Mouse (Mus musculus) retina, embryonic 14.5 days (tissue): ENCODE data around the gene Slc22a15.
"Not testable (repeated sequence)": the region's sequence is repeated elsewhere in the genome, so short reads cannot be mapped to it uniquely, and the experiment has no call there.

Source experiments
- DNase-seq: peaks from one replicate; pipeline ENCODE4 v3.0.0-alpha.2; 2015; ENCODE audit warnings: low spot score

Gene Slc22a15

DNA sequence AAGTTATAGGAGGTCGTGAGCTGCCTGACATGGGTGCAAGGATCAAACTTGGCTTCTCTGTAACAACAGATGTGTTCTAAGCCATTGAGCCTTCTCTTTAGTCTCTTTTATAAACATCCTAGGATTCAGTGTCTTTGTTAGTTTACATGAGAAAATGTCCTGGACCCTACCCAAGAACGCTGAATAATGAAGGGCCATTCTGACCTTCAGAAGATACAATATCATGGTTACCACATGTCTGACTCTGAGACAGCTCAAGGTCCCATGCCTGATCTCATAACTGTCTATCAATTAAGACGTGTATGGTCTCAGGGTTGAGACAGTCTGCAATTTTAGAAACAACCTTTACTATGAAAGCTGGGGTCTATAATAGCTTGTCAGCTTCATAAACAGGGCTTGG is 62.4 kb downstream of the Slc22a15 start:
- no peak for DNase-seq

DNA sequence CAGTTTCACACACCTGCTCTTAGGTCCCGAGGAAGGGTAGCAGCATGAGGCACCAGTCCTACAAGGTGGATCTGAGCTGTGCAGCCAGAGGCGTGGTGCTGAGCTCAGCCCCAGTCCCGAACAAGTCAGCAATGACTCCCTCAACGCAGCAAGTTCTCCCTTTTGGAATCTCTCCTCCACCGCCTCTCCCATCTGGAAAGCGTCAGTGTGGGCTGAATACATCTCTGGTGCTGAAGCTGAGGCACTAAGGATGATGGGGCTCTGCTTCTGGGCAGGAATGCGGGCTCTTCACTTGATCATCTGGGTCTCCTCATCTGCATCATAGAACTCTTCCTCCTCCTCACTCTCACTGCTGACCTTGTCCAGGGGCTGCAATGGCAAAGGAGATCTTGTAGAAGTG is 64.1 kb downstream of the Slc22a15 start:
- no peak for DNase-seq

DNA sequence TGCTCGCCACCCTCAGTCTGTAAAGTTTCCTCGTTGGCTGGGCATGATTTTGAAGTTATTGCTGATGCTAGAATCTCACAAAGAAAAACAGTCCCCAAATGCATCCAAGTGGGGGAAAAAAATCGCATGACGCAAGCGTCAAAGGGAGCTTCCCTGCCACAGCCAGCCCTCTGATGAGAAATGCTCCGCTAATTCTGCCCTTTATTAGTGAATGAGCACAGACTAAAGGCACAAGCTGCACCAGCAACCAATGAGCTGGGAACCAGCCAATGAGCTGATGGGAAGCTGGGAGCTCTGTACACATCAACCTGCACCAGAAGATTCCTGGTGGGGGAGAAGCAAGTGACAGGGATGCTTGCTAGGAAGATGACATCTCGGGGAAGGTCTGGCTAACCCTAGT is 64.5 kb downstream of the Slc22a15 start:
- no peak for DNase-seq

DNA sequence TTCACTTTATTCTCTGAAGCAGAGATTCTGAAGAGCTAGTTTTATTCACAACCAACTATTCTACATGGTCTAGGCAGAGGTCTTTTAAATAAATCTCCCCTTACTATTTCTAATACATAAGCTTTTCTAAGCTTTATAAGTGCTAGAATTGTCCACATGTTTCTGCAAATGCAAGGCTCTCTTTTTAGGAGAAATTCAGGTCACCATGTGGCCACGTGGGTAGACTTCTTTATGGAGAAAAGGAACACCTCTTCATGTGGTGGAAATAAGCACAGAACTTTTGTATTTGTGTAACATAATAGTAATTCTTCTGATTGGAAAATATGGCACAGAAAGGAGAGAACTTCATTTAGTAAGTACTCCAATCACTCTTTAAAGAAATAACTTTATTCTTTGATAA is 70.2 kb downstream of the Slc22a15 start:
- no peak for DNase-seq

DNA sequence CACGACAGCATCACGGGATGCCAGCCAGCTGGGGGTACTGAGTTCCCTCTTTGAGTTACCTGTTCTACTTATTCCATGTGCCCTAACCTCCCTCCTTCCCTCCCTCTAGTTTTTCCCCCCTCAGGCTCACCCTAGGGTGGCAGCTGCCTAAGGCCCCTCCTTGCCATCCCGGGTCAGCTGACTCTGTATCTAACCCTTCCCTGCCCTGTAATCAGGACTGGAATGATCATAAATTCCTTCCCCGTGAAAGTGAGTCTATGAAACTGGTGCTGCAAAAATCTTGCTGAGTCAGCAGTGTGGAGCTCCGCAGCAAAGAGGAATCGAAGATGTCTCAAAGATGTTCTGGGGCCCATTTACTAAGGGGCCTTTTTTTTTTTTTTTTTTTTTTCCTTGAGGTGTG is 72.9 kb downstream of the Slc22a15 start:
- DNase-seq: no peak

DNA sequence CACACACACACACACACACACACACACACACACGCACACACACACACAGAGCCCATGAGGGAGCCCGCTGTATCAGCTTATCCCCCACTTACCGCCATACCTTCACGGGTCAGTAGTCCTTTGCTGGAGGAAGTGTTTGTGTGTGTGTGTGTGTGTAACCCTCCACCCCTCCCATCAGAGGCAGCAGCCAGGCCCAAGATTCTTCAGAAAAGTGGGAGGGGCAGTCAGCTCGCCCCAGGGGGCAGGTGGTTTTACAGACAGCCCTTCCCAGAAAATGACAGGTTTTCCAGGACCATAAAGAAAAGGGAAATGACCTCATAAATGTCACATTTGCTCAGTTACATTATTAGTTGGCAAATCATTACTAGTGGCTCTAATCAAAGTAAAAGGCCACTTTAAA is 75.4 kb downstream of the Slc22a15 start, which contains the start of gene Mab21l3:
TSS of gene Mab21l3 (minus strand) at position 144 of the 400 bp plus-strand sequence.
- no peak for DNase-seq

DNA sequence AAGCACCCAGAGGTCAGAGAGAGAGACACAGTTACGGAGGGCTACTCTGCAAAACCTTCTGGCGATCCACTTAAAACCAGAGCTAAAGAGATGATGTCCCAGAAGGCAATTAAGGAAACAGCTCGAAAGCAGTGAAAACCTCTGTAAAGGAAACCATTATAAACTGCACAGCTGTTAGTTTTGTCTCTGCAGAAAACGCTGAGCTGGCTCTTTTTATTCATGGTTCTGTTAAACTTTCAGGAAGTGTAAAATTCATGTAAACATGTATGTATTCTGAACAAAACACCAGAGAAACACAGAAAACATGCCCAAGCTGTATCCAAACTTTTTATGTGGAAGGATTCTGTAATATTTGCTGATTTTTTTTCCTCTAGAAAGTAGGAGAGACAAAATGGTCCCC is 78.2 kb downstream of the Slc22a15 start:
- no peak for DNase-seq

DNA sequence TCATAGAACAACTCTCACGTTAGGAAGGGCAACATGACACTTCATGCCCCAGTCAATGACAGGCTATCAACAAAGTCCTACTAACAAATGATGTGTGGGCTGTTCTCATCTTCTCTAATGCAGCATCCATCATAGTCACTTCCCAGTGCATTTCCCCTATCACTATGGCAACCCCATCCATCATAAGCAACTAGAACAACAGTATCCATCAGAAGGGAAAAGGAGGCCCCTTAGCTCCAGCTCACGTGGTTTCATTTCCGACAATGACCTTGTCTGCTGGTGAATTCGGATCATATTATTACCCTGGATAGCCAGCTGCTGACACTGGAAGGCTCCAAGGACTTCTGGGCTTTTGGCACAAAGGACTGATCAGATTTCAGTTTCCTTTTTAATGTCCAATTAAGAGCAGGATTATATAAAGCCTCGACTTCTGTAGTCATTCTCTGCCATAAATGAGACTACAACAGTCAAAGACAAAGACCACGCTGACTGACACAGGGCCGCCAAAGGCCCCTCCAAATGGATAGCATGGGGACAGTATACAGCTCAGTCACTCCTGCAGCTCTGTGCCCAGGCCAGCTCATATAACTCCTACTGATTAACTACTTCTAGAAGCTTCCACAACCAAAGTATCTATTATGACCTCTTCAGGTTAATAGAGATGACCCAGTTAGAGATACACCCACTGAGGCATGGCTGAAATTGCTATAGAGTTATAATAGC is 81.7 kb downstream of the Slc22a15 start:
- DNase-seq: no peak

DNA sequence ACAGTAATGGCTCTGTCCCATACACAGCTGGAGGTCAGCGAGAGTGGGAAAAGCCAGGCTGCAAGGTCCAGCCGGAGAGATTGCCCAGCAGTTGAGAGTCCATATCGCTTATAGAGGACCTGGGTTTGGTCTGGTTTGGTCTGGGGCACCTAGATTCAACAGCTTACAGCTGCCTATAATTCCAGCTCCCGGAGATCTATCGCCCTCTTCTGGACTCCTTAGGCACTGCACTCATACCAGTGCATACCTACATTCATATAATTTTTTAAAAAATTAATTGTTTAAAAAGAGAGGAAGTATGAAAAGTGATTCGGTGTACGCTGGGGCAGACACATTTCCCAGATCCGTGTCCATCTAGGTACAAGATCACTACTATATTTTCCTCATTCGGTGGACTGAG is 84.9 kb downstream of the Slc22a15 start:
- no peak for DNase-seq

DNA sequence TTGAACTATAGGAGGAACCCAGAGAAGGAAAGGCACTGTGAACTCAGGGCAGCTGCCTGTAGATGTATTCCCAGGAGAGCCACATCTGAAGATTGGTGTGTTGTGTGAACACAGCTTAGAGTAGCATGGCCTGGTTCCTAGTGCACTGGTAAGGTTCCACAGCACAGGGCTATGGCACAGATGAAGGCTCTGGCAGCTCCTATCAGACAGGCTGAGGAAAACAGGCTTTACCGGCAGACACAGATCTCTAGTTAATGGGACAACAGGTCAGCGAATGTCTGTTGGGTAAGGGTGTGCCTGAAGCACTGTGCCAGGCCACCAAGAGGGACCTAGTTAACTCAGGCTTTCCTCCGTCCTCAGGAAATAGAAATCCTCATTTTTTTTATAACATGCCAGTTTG is 87.3 kb downstream of the Slc22a15 start:
- no peak for DNase-seq

DNA sequence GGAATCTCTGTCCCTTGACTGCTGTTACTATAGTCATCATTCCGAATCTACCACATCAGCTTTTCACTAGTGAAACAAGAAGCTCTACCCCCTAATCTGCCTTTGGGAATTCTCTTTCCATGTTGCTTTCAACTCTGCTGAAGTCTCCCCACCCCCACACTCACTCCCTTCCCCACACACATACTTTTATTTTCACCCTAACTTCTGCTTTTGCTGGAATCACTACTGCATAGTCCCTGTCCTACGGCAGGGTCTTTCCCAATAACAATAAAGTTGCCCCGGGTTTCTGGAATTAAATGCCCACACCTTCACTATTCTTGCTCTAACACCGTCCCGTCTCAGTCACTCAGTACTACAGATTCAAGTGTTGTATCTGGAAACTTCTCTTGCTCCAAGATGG is 87.7 kb downstream of the Slc22a15 start:
- no peak for DNase-seq

DNA sequence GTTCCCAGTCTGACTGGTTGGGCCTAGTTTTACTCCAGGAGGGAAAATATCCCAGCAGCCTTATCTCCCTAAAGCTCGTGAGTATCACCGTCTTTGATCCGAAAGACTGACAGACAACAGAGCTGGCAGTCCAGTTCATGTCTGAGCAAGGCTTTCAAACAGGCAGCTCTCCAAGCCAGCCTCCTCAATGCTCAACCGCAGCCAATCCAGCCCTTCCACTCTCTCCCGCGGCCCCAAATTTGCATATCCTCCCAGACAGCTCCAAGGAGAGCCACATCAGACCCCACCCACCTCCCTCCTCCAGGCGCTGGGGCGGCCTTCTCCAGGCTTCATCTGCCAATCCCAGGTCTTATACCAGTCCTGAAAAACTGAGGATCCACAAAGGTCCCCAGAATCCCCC is 88.2 kb downstream of the Slc22a15 start:
- peak; percentile 82 for DNase-seq

DNA sequence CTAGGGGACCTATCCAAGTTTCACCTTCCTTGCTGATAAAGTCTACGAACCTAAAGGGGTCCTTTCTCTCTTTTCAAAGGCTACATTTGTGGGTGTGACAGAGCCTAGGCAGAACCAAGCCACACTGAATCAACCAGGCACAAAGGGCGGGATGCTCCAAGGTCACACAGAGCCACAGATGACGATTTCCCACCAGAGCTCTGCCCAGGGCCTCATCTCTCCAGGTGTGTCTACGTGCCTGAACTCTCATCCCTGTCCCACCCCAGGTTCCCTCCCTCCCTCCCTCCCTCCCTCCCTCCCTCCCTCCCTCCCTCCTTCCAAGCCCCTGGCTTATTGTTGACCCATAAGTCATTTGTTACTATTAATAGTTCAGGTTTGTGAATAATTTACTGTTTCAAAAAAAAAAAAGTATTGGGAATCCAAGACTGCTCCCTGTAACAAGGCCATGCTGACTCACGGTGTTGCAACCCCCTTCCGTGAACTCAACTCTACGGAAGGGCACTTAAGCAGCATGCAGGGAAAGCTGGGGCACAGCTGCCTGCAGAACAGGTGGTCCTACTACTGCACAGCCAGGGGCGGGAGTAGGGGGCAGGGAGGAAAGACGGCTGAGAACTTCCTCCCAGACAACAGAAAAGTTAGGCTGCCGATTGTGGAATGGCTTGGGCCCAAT is 92.9 kb downstream of the Slc22a15 start:
- DNase-seq: peak; percentile 13

DNA sequence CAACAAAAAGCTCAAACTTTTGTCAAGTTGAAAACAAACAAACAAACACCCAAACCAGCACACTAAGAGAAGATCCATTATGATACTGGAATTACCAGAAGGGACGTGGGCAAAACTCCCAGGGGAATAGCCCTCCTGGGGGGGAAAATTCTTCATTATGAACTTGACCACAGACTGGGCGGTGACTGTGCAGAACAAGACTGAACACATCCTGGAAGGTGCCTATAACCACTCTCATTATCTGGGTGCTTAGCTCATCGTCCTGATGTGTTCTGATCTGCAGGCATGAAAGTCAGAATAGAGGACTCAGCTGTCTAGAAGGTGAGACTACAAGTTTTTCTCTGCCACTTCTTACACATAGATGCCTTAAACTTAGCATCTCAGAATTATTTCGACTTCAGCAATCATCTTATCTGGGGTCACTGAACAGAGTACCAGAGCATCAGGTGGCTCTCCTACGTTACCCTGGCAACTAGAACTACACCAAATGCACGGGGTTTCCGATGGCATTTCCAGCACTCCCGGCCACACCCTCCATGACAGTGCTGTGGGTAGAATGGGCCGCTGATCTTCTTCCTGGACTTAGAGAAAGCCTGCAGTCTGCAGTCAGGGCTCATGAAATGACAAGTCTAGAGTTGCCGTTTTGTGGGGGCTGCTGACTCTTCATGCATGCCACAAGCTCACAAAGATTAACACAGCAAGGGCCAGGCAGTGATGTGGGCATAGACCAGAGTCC is 94.2 kb downstream of the Slc22a15 start:
- no peak for DNase-seq

DNA sequence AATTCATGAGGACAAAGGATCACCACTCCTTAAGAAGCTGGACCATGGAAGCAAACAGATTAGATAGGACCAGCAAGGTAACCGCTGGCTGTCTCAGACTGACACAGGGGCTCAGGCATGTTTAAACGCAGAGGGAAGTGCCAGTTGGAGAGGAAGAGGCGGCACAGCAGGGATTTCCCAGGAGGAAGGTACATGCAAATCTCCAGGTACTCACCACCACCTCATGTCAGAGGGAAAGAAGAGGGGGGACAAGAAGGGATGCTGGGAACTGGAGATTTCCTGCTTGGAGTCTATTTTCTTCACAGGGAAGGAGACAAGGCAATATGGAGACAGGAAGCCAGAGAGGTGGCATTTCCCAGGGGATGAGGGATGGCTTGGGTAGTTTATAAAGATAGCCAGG is 95.7 kb downstream of the Slc22a15 start:
- DNase-seq: no peak

DNA sequence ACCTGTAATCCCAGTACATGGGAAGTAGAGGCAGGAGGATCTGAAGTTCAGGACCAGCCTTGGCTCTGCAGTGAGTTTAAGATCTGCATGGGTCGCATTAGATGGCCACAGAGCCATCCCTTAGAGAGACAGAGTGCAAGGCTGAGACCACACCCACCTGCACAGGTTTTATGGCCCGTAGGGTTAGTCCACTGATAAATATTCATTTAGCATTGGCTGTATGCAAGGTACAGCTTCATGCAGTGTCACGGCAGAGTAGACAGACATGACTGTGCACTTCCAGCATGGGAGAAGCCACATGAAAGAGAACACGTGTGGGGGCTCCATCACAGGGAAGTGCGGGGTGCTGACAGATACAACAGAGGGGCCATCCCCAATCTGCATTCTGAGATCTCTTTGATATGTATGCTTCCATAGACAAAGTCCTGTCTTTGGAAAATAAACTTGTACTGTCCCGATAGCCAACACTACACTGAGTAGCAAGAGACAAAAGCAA is 97.0 kb downstream of the Slc22a15 start:
- DNase-seq: no peak

DNA sequence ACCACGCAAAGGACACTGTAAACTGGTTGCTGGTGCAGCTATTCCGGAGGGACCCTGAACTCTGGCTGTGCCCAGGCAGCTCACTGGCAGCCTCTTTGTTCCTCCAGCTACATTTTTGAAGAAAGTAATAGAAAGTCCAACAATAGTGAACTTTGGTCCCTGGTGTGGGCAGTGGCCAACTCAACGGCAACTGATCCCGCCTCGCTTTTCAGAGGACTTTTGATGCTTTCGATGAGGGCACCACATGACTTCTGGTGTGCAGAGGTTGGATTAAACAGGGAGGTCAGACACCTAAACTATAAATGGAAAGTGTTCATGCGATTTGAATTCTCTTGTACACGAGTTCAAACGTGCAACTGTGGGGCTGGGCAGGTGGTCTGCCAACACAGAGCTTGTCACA is 99.9 kb downstream of the Slc22a15 start:
- DNase-seq: no peak

DNA sequence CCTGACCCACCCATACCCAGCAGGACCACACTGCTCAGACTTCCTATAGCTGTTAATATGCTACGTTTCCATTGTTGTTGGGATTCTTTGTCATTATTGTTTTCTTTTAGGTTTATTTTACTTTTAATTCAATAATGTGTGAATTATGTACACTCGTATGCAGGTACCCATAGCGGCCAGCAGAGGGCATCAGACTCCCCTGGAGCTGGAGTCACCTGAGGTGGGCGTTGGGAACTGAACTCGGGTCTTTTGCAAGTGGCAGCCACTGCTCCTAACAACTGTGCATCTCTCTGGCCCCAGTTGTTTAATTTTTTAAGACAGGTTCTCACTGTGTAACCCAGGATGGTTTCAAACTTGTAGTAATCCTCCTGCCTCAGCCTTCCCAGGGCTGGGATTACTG is 102.2 kb downstream of the Slc22a15 start:
- no peak for DNase-seq

DNA sequence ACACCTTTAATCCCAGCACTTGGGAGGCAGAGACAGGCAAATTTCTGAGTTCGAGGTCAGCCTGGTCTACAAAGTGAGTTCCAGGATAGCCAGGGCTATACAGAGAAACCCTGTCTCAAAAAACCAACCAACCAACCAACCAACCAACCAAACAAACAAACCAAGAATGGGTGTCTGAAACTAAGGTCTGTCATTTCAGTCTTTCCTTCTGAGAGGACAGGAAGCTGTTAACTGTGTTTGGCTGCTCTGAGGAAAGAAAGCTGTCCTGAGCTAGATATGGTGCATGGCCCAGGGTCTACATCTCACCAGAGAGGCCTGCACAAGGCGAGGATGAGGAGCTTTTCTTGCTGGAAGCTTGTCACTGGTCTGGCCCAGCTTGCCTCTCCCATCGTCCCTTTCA is 103.5 kb downstream of the Slc22a15 start:
- DNase-seq: not testable (repeated sequence)

DNA sequence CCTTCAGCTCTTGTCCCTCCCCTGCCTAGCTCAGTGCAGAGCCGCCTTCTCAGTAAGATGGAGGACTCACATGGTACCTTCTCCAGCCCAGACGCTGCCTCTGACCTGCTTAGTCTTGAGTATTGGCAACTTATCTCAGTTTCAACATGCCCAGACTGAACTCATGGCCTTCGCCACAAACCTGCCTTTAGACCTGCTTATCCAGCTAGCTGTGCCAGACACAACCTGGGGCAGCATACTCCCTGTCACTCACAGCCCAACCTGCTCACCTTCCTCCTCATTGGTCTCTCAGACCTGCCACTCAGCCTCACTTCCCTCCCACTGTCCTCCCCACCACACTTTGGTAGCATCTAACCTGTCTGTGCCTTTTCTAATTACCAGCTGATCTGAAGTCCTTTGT is 108.2 kb downstream of the Slc22a15 start:
- DNase-seq: no peak

DNA sequence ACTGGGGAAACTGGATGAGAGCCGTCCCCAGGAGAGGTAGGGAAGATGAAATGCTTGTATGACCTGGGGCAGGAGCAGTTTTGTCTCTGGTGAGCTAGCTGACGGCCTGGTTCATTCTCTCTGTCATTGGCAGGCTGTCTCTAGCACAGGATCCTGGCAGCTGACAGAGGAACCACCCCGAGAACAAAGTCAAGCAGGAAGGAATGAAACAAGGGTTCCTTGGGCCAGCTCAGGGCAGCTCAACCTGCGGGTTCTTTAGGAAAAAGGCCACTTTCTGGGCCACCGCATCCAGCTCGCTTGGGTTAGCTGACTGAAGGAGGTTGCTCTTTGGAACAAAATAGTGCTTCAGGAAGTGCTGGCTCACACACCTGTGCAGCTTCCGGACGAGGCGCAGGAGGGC is 109.5 kb downstream of the Slc22a15 start:
- DNase-seq: no peak

DNA sequence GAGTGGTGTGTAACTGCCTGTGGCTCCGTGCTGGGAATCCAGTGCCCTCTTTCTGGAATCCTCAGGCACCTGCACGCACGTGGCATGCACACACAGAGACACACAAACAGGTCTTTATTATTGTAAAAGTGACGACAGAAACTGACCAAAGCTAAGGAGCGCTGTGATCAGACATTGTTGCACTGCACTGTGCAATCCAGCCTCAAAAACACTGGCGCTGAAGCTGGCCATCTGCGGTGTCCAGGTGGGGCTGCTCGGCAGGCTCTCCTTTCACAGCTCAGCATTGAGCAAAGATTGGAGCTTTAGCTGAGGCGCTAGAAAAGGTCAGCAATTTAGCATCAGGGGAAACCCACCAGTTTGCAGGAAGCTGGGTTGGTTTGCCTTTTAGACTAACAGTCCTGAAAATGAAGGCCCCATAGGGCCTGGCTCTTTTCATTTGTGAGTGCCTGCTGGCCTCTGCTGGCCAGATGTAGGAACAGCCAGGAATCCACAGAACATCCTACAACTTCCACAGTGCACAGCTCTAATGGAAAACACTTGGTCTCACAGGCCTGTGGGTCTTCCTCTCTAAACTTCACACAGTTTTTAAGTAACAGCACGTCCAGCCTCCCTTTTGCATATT is 111.8 kb downstream of the Slc22a15 start:
- peak; percentile 86 for DNase-seq

DNA sequence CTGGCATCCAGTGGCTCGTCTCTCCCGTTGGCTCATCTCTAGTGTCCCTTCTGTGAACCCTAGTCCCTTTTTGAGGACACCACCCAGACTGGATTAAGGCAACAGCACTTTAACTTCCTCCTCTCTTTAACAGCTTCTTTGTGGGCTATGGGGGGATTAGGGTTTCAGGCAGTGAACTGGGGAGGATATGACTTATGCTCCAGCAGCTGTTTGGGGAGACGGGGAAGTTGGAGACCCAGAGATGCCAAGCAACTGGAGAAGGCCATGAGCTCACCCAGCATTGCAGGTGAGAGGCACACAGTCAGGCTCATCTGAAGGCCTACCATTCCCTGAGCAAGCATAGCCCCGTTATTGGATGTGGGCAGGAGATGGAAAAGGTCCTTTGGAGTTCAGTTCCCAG is 112.3 kb downstream of the Slc22a15 start:
- DNase-seq: no peak
